Mouse (Mus musculus): ENCODE measurements around the gene Ndufb11. TPM values are rescaled to one million over a fixed set of nuclear protein-coding genes. Genes with fewer than 3 reads are reported as not detected.

Gene Ndufb11
- polyA plus RNA-seq, 1 experiment from 2014 or later: 275 TPM

DNA sequence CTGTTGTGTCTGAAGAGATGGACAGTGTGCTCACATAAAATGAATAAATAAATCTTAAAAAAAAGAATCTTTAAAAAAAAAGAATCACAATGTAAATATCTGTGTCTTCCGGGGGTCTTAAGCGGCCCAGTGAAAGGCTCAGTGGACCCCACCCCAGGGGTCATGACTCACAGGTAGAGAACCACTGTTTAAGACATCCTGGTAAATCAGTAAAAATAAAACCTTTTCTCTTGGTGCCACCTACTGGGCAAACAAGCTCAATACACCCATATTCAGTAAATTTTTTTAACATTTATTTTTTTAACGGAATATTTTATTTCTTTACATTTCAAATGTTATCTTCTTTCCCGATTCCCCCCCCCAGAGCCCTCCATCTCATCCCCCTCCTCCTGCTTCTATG is 29.5 kb downstream of the Ndufb11 start:
- H3K36me3 ChIP-seq: no peaks in the 10 kb centered on the region
- 17% methylated on average over 4 of the region's 4 CpGs for WGBS
- H3K27ac ChIP-seq: no peak overlapping the region
- H3K4me1 ChIP-seq (replicated peaks): no peaks in the 10 kb centered on the region
- H3K9ac ChIP-seq: no peak overlapping the region
- H3K27me3 ChIP-seq (replicated peaks): no peaks in the 10 kb centered on the region
- H3K4me2 ChIP-seq (replicated peaks): no peak overlapping the region
- no peak for ATAC-seq
- H3K4me3 ChIP-seq (replicated peaks): no peak overlapping the region
- no peaks in the 10 kb centered on the region for H3K9me3 ChIP-seq

DNA sequence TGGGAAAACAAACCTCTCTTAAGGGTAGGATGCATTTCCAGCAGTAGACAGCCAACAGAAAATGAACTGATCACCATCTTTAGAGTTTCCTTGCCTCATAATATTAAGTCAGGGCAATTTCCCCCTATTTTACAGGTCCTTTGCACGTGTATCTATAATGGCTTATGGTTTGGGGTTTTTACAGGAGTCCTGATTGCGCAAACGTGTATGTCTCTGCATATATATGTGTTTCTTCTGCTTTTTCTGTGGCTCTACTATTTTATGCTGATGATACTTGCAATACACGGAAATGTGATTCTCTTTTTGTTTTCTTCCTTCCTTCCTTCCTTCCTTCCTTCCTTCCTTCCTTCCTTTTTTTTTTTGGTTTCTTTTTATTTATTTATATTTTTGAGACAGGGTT is 43.5 kb downstream of the Ndufb11 start:
- H3K4me2 ChIP-seq (replicated peaks): no peak overlapping the region
- no peaks in the 10 kb centered on the region for H3K9me3 ChIP-seq
- no peaks in the 10 kb centered on the region for H3K36me3 ChIP-seq
- H3K4me3 ChIP-seq (replicated peaks): no peak overlapping the region
- no peaks in the 10 kb centered on the region for H3K27me3 ChIP-seq (replicated peaks)
- no peak for ATAC-seq
- 88% methylated on average over 4 of the region's 4 CpGs for WGBS
- no peak overlapping the region for H3K9ac ChIP-seq
- H3K27ac ChIP-seq: no peak overlapping the region
- H3K4me1 ChIP-seq (replicated peaks): no peaks in the 10 kb centered on the region

GRCm38 (mm10) chrX:20572683-20573082 is 44.7 kb downstream of the Ndufb11 start:
- H3K4me3 ChIP-seq (replicated peaks): no peak overlapping the region
- no peak overlapping the region for H3K9ac ChIP-seq
- ATAC-seq: no peak
- H3K9me3 ChIP-seq: no peaks in the 10 kb centered on the region
- 75% methylated on average over 9 of the region's 9 CpGs for WGBS
- H3K4me2 ChIP-seq (replicated peaks): no peak overlapping the region
- H3K4me1 ChIP-seq (replicated peaks): no peaks in the 10 kb centered on the region
- H3K36me3 ChIP-seq: no peaks in the 10 kb centered on the region
- H3K27me3 ChIP-seq (replicated peaks): no peaks in the 10 kb centered on the region
- no peak overlapping the region for H3K27ac ChIP-seq

DNA sequence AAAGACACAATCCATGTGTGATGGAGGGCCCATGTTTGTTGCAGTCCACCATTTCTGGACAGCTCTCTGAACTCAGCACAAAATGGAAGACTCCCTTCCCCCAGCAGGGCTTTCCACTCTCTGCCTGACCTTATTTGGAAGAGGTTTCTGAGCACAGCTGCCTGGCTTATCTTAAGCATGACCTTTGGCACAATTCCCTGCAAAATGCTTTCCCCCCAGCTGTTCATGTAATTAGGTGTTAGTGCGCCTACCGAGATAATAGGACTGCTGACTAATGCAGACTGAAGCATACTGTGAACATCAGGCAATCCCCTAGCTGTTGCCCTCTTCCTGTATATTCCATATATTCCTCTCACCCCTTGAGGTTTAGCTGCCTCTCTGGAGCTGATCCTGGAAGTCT is 46.4 kb downstream of the Ndufb11 start:
- Histone ChIP-seq H3K9ac (no peak overlapping the region), H3K4me2 (replicated peaks) (no peak overlapping the region), H3K9me3 (no peaks in the 10 kb centered on the region), H3K4me1 (replicated peaks) (no peaks in the 10 kb centered on the region), H3K27me3 (replicated peaks) (no peaks in the 10 kb centered on the region), H3K4me3 (replicated peaks) (no peak overlapping the region), H3K27ac (no peak overlapping the region), H3K36me3 (no peaks in the 10 kb centered on the region)
- ATAC-seq: peak; percentile 90
- 29% methylated on average over 2 of the region's 2 CpGs for WGBS

Other genes starting within 250 kb of the Ndufb11 start
- 8.3 and 11.3 TPM in 2 replicates for gene Jade3, start 191.9 kb downstream of the Ndufb11 start, polyA plus RNA-seq (2015; fragmentation: Nextera tagmentation; extraction: Ambion mirVana)
- 47.6 and 49.7 TPM in 2 replicates for gene Rgn, start 67.8 kb downstream of the Ndufb11 start, polyA plus RNA-seq (2015; fragmentation: Nextera tagmentation; extraction: Ambion mirVana)
- 52.7 and 57.8 TPM in 2 replicates for gene Rbm10, start 116 bp downstream of the Ndufb11 start, polyA plus RNA-seq (2015; fragmentation: Nextera tagmentation; extraction: Ambion mirVana)
- 176 and 185 TPM in 2 replicates for gene Uba1, start 40.7 kb upstream of the Ndufb11 start, polyA plus RNA-seq (2015; fragmentation: Nextera tagmentation; extraction: Ambion mirVana)
- gene Cdk16, start 70.3 kb upstream of the Ndufb11 start, polyA plus RNA-seq (2015; fragmentation: Nextera tagmentation; extraction: Ambion mirVana): 102 and 104 TPM in 2 replicates
- gene Usp11, start 86.3 kb upstream of the Ndufb11 start, polyA plus RNA-seq (2015; fragmentation: Nextera tagmentation; extraction: Ambion mirVana): 27.9 and 28.4 TPM in 2 replicates
- gene Araf, start 180.2 kb upstream of the Ndufb11 start, polyA plus RNA-seq (2015; fragmentation: Nextera tagmentation; extraction: Ambion mirVana): 97.5 and 110 TPM in 2 replicates

Measured in intestine, embryonic 15.5 days (tissue).